Mouse (Mus musculus): ENCODE results near the gene Usf2.

Usf2 gene

DNA sequence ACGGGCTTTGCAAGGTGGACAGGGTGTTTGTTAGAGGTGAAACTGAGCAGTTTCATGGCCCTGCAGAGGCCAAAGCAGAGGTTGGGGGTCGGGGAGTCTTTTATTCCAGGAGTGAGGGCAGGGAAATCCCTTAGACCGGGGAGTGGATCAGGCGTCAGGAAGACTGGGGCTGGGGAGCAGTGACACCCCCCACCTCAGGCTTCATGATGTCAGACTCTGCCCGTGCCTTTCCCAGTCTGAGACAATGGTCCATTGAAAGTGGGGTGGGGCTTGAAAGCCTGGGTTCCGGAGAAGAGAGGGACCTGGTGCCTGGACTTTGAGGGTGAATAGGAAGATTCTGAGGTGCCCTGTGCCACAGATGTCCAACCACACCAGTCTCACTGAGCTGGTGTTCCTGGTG is 39.9 kb downstream of the Usf2 start:
- in situ Hi-C loops (cut with MseI, MboI): no loop called here

GRCm38 (mm10) chr7:30914732-30915131 is 41.9 kb downstream of the Usf2 start, which contains the start of gene Mag:
Gene Mag, minus strand, starts transcription at chr7:30914873.
- in situ Hi-C loops (cut with MseI, MboI): no loop called here

DNA sequence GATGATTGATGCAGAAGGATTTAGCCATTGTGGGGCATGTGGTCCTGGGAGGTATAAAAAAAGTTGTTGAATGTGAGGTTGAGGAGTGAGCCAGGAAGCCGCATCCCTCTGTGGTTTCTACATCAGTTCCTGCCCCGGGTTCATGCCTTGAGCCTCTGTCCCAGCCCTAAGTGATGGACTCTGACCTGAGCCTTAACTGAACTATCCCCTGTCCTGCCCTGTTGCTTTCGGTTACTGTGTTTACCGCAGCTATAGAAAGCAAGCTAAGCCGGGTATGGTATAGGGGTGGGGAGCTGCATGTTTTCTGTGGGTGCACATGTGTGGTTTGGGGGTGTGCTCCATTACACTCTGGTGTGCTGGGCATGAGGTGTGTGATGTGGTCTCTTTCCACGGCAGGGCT is 46.8 kb downstream of the Usf2 start:
- in situ Hi-C loops (cut with MseI, MboI): no loop called here

DNA sequence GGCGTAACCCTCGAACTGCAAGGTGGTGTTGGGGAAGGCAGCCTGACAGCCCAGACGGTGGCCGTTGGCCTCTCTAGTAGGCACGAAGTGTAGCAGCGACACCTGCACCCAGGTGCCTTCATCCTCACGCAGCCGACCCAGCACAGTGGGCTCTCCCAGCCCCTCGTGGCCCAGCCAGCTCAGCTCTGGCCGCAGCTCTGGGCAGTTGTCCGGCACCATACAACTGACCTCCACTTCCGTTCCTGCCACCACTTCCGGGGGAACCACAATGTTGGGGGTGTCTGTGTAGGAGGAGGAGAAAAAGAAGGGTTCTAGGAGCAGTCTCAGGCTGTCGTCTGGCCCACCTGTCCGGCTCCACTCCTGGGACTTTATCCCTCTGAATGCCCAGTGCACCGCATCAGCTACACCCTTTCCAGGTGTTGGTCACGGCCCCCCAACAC is 47.6 kb downstream of the Usf2 start:
- in situ Hi-C loops (cut with MseI, MboI): no loop called here

DNA sequence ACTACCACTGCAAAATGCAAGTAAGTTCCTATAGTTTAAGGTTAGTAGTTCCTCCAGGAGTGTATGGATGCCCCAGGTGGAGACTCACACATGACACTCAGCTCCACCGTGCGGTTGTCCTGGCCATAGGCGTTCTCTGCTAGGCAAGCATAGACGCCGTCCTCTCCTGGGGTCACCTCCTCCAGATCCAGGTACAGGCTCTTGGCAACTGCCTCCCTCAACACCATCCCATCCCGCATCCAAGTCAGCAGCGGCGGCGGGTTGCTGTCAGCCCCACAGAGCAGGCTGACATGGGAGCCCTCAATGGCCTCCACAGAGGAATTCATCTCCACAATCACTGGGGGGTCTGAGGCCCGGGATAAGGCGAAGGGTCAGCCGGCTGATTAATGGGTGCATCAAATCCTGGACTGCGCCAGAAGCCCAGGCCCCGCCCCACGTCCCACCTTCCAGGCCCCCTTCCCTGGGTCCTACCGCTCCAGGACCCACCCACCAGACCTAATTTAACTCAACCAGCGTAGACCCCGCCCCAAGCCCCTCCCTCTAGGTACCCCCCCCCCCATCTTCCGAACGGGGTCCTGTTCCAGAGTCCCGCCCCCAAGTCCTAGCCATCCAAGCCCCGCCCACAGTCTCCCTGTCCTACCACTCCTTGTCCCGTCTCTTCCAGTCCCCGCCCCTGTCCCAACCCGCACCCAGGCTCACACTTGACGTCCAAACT is 48.2 kb downstream of the Usf2 start:
- in situ Hi-C loops (cut with MseI, MboI): no loop called here

DNA sequence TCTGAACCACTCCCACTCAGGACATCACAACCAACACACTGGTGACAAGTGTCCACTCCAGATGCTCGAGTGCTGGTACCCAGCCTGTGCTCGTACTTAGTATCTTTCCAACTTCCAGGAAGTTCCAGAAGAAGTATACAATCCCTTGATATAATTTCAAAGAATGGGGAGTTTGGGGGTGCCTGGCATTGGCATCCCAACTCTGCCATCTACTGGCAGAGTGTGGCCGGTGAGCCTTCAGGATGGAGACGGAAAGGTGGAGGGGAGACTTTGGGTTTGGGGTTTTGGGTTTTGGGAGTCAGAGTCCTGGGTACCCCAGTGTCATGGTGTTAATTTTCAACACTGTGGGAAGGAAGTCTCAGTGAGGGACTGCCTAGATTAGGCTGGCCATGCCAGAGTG is 52.6 kb downstream of the Usf2 start:
- in situ Hi-C loops (cut with MseI, MboI): no loop called here

All from mouse trophoblast stem cell (cell line).